Mouse (Mus musculus) kidney, embryonic 14.5 days (tissue): ENCODE results near the gene Mdc1. TPM values are rescaled to one million over a fixed set of nuclear protein-coding genes. Genes with fewer than 3 reads are reported as not detected.
A peak's percentile ranks its signal among the peaks of the same experiment; 100 is the strongest.
"Not testable (repeated sequence)": the region's sequence is repeated elsewhere in the genome, so short reads cannot be mapped to it uniquely, and the experiment has no call there.

Experiments used
- ATAC-seq: fragments of 200-750 bp; cut with Nextera tagmentation; 2 replicates; pipeline ENCODE4 v1.8.0; 2017; ENCODE audit warnings: moderate number of reproducible peaks, mild to moderate bottlenecking, moderate TSS enrichment, moderate library complexity; ENCODE audit not compliant: low FRiP score, low TSS enrichment
- H3K27ac ChIP-seq: fragments of 300-500 bp; sonication (generic); 2 replicates; pipeline ENCODE4 v1.5.1; 2014; ENCODE audit warnings: low read depth, mild to moderate bottlenecking, low read length, moderate library complexity, mixed read lengths
- H3K27me3 ChIP-seq: fragments of 300-500 bp; sonication (generic); 2 replicates; pipeline ENCODE4 v1.6.1; 2014; ENCODE audit warnings: mild to moderate bottlenecking, low read length; ENCODE audit not compliant: control insufficient read depth, insufficient read depth
- H3K36me3 ChIP-seq: fragments of 300-500 bp; sonication (generic); 2 replicates; pipeline ENCODE4 v1.6.1; 2014; ENCODE audit warnings: low read length, mixed read lengths; ENCODE audit not compliant: control insufficient read depth, insufficient read depth
- H3K4me1 ChIP-seq: fragments of 300-500 bp; sonication (generic); 2 replicates; pipeline ENCODE4 v1.6.1; 2014; ENCODE audit warnings: low read length, mixed read lengths; ENCODE audit not compliant: control insufficient read depth, insufficient read depth
- H3K4me2 ChIP-seq: fragments of 300-500 bp; sonication (generic); replicated peaks from 2 replicates; pipeline ENCODE4 v1.6.1; 2014; ENCODE audit warnings: low read depth, mild to moderate bottlenecking, low read length
- H3K4me3 ChIP-seq: fragments of 300-500 bp; sonication (generic); 2 replicates; pipeline ENCODE4 v1.5.1; 2014; ENCODE audit warnings: mild to moderate bottlenecking, low read length
- H3K9ac ChIP-seq: fragments of 300-500 bp; sonication (generic); 2 replicates; pipeline ENCODE4 v1.6.1; 2014; ENCODE audit warnings: low read depth, mild to moderate bottlenecking, low read length, moderate library complexity
- H3K9me3 ChIP-seq: fragments of 300-500 bp; sonication (generic); 2 replicates; pipeline ENCODE4 v1.6.1; 2016; ENCODE audit warnings: low read length; ENCODE audit not compliant: control insufficient read depth
- WGBS: fragments of 180-500 bp; shearing (Covaris S2); extraction: QIAGEN DNeasy Blood & Tissue Kit; methylation state at CpG from one replicate; pipeline ENCODE4 v1.1.7; 2014; 5-methylcytosine and 5-hydroxymethylcytosine counted together
- polyA plus RNA-seq: library from polyadenylated mRNA; unstranded; fragments of >200 nt; fragmentation: Nextera tagmentation; extraction: Ambion mirVana; gene quantifications from 2 replicates; pipeline ENCODE4 v1.2.1, GENCODE M21; 2014

Mdc1 gene
- polyA plus RNA-seq, 1 experiment from 2014 or later: 16.5 TPM

GRCm38 (mm10) chr17:35838122-35838544 lies 3.2 kb upstream of the Mdc1 start, which contains the start of gene Tubb5:
Gene Tubb5, minus strand, starts transcription at chr17:35838306.
- H3K4me2 ChIP-seq: peak within 1 kb of the TSS; percentile 78
- H3K4me3 ChIP-seq: peak within 1 kb of the TSS; percentile 91
- peak within 1 kb of the TSS; percentile 87 for H3K9ac ChIP-seq
- no peaks in the 10 kb centered on the region for H3K9me3 ChIP-seq
- under 1% methylated on average over 29 of the region's 29 CpGs for WGBS
- ATAC-seq: peak; percentile 75
- peak within 1 kb of the TSS; percentile 97 for H3K27ac ChIP-seq
- peaks cover 39% of the 10 kb centered on the region for H3K36me3 ChIP-seq
- peaks cover 34% of the 10 kb centered on the region for H3K4me1 ChIP-seq
- H3K27me3 ChIP-seq: no peaks in the 10 kb centered on the region

- Histone ChIP-seq H3K4me1 (peaks cover 35% of the 10 kb centered on the region), H3K4me3 (peak overlapping the region; percentile 91), H3K9ac (peak overlapping the region; percentile 61), H3K27me3 (no peaks in the 10 kb centered on the region), H3K27ac (peak overlapping the region; percentile 86), H3K4me2 (peak overlapping the region; percentile 52), H3K36me3 (peaks cover 34% of the 10 kb centered on the region), H3K9me3 (no peaks in the 10 kb centered on the region)
- under 1% methylated on average over 5 of the region's 5 CpGs for WGBS
- ATAC-seq: no peak
Observed at GRCm38 (mm10) chr17:35838570-35838969, 2.7 kb upstream of the Mdc1 start.

- Histone ChIP-seq H3K27ac (peak overlapping the region; percentile 86), H3K4me3 (peak overlapping the region; percentile 91), H3K36me3 (peaks cover 30% of the 10 kb centered on the region), H3K4me1 (peaks cover 34% of the 10 kb centered on the region), H3K9ac (peak overlapping the region; percentile 61; the same call in 1 of the 2 replicates), H3K4me2 (peak overlapping the region; percentile 52)
- not testable (repeated sequence) for ATAC-seq, H3K27me3 ChIP-seq, H3K9me3 ChIP-seq
- 39% methylated on average over 3 of the region's 3 CpGs for WGBS
Observed at GRCm38 (mm10) chr17:35839002-35839401, 2.3 kb upstream of the Mdc1 start.

GRCm38 (mm10) chr17:35840561-35840960 lies 754 bp upstream of the Mdc1 start:
- peak overlapping the region; percentile 58 for H3K4me3 ChIP-seq
- ATAC-seq: no peak
- peaks cover 21% of the 10 kb centered on the region for H3K4me1 ChIP-seq
- no peaks in the 10 kb centered on the region for H3K27me3 ChIP-seq
- peak overlapping the region; percentile 37 for H3K4me2 ChIP-seq
- WGBS: 56% methylated on average over 14 of the region's 14 CpGs
- peaks cover 24% of the 10 kb centered on the region for H3K36me3 ChIP-seq
- H3K27ac ChIP-seq: peak overlapping the region; percentile 10; the same call in 1 of the 2 replicates
- H3K9me3 ChIP-seq: no peaks in the 10 kb centered on the region
- H3K9ac ChIP-seq: peak overlapping the region; percentile 40; the same call in 1 of the 2 replicates

GRCm38 (mm10) chr17:35842006-35842405 lies 691 bp downstream of the Mdc1 start:
- whole genome bisulfite sequencing: 16% methylated on average over 11 of the region's 11 CpGs
- Histone ChIP-seq H3K9ac (peak overlapping the region; percentile 67), H3K36me3 (peaks cover 24% of the 10 kb centered on the region), H3K4me3 (peak overlapping the region; percentile 58), H3K27ac (peak overlapping the region; percentile 65), H3K9me3 (no peaks in the 10 kb centered on the region), H3K4me2 (peak overlapping the region; percentile 74), H3K27me3 (no peaks in the 10 kb centered on the region), H3K4me1 (peaks cover 16% of the 10 kb centered on the region; the same call in 1 of the 2 replicates)
- no peak for ATAC-seq

GRCm38 (mm10) chr17:35843514-35843913 lies 2.2 kb downstream of the Mdc1 start:
- Histone ChIP-seq H3K9me3 (no peaks in the 10 kb centered on the region), H3K27me3 (no peaks in the 10 kb centered on the region), H3K4me2 (no peak overlapping the region), H3K36me3 (peaks cover 39% of the 10 kb centered on the region), H3K27ac (no peak overlapping the region), H3K4me3 (no peak overlapping the region), H3K9ac (no peak overlapping the region), H3K4me1 (peaks cover 16% of the 10 kb centered on the region; the same call in 1 of the 2 replicates)
- WGBS: 92% methylated on average over 3 of the region's 3 CpGs
- ATAC-seq: no peak

GRCm38 (mm10) chr17:35848112-35848511 lies 6.8 kb downstream of the Mdc1 start:
- H3K27ac ChIP-seq: no peak overlapping the region
- no peak overlapping the region for H3K9ac ChIP-seq
- no peak overlapping the region for H3K4me3 ChIP-seq
- H3K4me1 ChIP-seq: 0 out of 2 replicates have a peak, but pooled peaks cover 1% of the 10 kb centered on the region
- H3K36me3 ChIP-seq: peaks cover 80% of the 10 kb centered on the region
- 58% methylated on average over 1 of the region's 1 CpGs for WGBS
- ATAC-seq: 0 out of 2 replicates have a peak, but pooled peaks have one; percentile 53
- H3K4me2 ChIP-seq: no peak overlapping the region
- no peaks in the 10 kb centered on the region for H3K9me3 ChIP-seq
- no peaks in the 10 kb centered on the region for H3K27me3 ChIP-seq

- ATAC-seq: no peak
- 94% methylated on average over 3 of the region's 3 CpGs for WGBS
- H3K9me3 ChIP-seq: no peaks in the 10 kb centered on the region
- no peak overlapping the region for H3K4me2 ChIP-seq
- no peaks in the 10 kb centered on the region for H3K4me1 ChIP-seq
- peaks cover 83% of the 10 kb centered on the region for H3K36me3 ChIP-seq
- H3K4me3 ChIP-seq: no peak overlapping the region
- H3K27me3 ChIP-seq: no peaks in the 10 kb centered on the region
- no peak overlapping the region for H3K9ac ChIP-seq
- H3K27ac ChIP-seq: no peak overlapping the region
Observed at GRCm38 (mm10) chr17:35850974-35851373, 9.7 kb downstream of the Mdc1 start.

- no peak overlapping the region for H3K9ac ChIP-seq
- no peak overlapping the region for H3K27ac ChIP-seq
- H3K4me1 ChIP-seq: peaks cover 6% of the 10 kb centered on the region; the same call in 1 of the 2 replicates
- no peaks in the 10 kb centered on the region for H3K27me3 ChIP-seq
- 98% methylated on average over 1 of the region's 1 CpGs for WGBS
- H3K4me2 ChIP-seq: no peak overlapping the region
- H3K9me3 ChIP-seq: no peaks in the 10 kb centered on the region
- H3K4me3 ChIP-seq: no peak overlapping the region
- no peak for ATAC-seq
- H3K36me3 ChIP-seq: peaks cover 24% of the 10 kb centered on the region
Observed at GRCm38 (mm10) chr17:35859371-35859770, 18.1 kb downstream of the Mdc1 start.
